Mouse (Mus musculus): Measurements from ENCODE around the gene Ovol1. TPM values are rescaled to one million over a fixed set of nuclear protein-coding genes. Genes with fewer than 3 reads are reported as not detected.

Gene Ovol1
- polyA plus RNA-seq, 1 experiment: not detected

DNA sequence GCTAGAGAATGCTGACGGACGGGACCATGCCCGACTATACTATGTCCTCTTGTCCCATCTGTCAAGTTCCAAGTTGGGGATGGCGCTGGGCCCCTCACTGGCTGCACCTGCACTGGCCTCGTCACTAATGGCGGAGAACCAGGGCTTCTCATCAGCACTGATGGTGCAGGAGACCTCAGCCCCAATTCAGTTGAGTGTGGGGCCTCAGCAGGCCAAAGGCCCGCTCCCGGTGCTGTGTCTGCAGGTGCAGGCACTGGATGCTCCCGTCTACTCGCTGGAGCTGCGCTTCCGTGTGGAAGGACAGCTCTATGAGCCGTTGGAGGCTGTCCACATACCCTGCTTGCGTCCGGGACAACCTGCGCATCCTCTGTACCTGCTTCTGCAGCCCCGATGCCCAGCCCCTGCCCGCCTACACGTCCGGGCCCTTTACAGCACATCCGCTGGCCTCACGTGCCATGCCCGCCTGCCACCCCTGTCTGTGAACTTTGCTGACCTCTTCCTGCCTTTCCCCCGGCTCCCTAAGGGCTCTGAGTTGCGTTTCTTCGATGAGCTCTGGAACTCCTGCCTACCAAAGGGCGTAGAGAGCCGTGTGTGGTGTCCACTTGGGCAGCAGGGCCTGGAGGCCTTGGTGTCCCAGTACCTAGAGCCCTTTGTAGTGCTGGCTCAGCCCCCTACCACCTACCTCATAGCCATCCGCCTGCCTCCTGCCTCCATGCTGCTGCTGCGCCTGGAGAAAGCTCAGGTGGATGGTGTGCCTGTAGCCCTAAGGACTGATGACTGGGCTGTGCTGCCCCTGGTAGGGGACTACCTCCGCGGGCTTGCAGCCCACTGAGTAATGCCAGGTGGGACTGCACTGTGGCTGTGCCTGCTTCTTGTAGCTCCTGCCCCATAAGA lies 10.2 kb upstream of the Ovol1 start:
- no peaks in the 10 kb centered on the region for H3K79me2 ChIP-seq (ENCODE audit: control insufficient read depth, insufficient read depth)
- H3K27me3 ChIP-seq (ENCODE audit: control insufficient read depth, insufficient read depth, insufficient read length): no peaks in the 10 kb centered on the region
- no peak overlapping the region for H3K4me3 ChIP-seq
- no peak for TF ChIP-seq SRF (IDR thresholded peaks at IDR 0.05; ENCODE audit: control insufficient read depth, insufficient read length, low read depth)
- no peak for TF ChIP-seq POLR2AphosphoS2 (IDR thresholded peaks at IDR 0.05; ENCODE audit: insufficient read length, low read depth)
- no peak for TF ChIP-seq E2F4 (IDR thresholded peaks at IDR 0.05; ENCODE audit: insufficient read depth)
- no peak for TF ChIP-seq MYOD1 (IDR thresholded peaks at IDR 0.05; ENCODE audit: control insufficient read depth in 1 of 3, insufficient read length in 2 of 3, low read depth in 2 of 3)
- TF ChIP-seq POLR2A (IDR thresholded peaks at IDR 0.05; ENCODE audit: insufficient read length, low read depth): no peak
- TF ChIP-seq MAX (IDR thresholded peaks at IDR 0.05; ENCODE audit: low read depth): no peak
- no peak for TF ChIP-seq USF1 (IDR thresholded peaks at IDR 0.05; ENCODE audit: low read depth)
- no peak for TF ChIP-seq CEBPB (IDR thresholded peaks at IDR 0.05; ENCODE audit: insufficient read depth, poor library complexity, severe bottlenecking)
- no peak for TF ChIP-seq REST (IDR thresholded peaks at IDR 0.05; ENCODE audit: insufficient read depth, insufficient read length)
- no peak for TF ChIP-seq TCF12 (IDR thresholded peaks at IDR 0.05; ENCODE audit: insufficient read depth, poor library complexity, severe bottlenecking)
- TF ChIP-seq TCF3 (IDR thresholded peaks at IDR 0.05; ENCODE audit: insufficient read length, low read depth): no peak
- H3K36me3 ChIP-seq (ENCODE audit: control insufficient read depth, insufficient read depth): no peaks in the 10 kb centered on the region
- no peak overlapping the region for H3ac ChIP-seq (ENCODE audit: control insufficient read depth, insufficient read length)
- H3K4me2 ChIP-seq (ENCODE audit: low read depth): no peak overlapping the region

- Histone ChIP-seq H3K4me2 (ENCODE audit: low read depth) (no peak overlapping the region), H3K4me3 (no peak overlapping the region), H3K27me3 (ENCODE audit: control insufficient read depth, insufficient read depth, insufficient read length) (no peaks in the 10 kb centered on the region), H3ac (ENCODE audit: control insufficient read depth, insufficient read length) (no peak overlapping the region), H3K36me3 (ENCODE audit: control insufficient read depth, insufficient read depth) (no peaks in the 10 kb centered on the region), H3K79me2 (ENCODE audit: control insufficient read depth, insufficient read depth) (no peaks in the 10 kb centered on the region)
- TF ChIP-seq E2F4 (IDR thresholded peaks at IDR 0.05; ENCODE audit: insufficient read depth) (no peak), POLR2A (IDR thresholded peaks at IDR 0.05; ENCODE audit: insufficient read length, low read depth) (no peak), TCF12 (IDR thresholded peaks at IDR 0.05; ENCODE audit: insufficient read depth, poor library complexity, severe bottlenecking) (no peak), TCF3 (IDR thresholded peaks at IDR 0.05; ENCODE audit: insufficient read length, low read depth) (no peak), REST (IDR thresholded peaks at IDR 0.05; ENCODE audit: insufficient read depth, insufficient read length) (no peak), CEBPB (IDR thresholded peaks at IDR 0.05; ENCODE audit: insufficient read depth, poor library complexity, severe bottlenecking) (no peak), MYOG (IDR thresholded peaks at IDR 0.05; ENCODE audit: control insufficient read depth in 1 of 3, insufficient read depth in 1 of 3, insufficient read length in 2 of 3, low read depth in 2 of 3) (no peak), SRF (IDR thresholded peaks at IDR 0.05; ENCODE audit: control insufficient read depth, insufficient read length, low read depth) (no peak), MYOD1 (IDR thresholded peaks at IDR 0.05; ENCODE audit: control insufficient read depth in 1 of 3, insufficient read length in 2 of 3, low read depth in 2 of 3) (no peak)
Measured at GRCm38 (mm10) chr19:5569521-5569920, 9.1 kb upstream of the Ovol1 start.

GRCm38 (mm10) chr19:5568470-5569140 lies 8.2 kb upstream of the Ovol1 start:
- peak overlapping the region; percentile 26 for H3ac ChIP-seq (ENCODE audit: control insufficient read depth, insufficient read length)
- peak overlapping the region; percentile 38 for H3K4me3 ChIP-seq
- peak overlapping the region; percentile 99 for H3K4me2 ChIP-seq (ENCODE audit: low read depth)
- TF ChIP-seq POLR2A (IDR thresholded peaks at IDR 0.05; ENCODE audit: insufficient read length, low read depth): no peak
- peak in 1 of 3 experiments; percentile 7 for TF ChIP-seq MYOG (IDR thresholded peaks at IDR 0.05; ENCODE audit: control insufficient read depth in 1 of 3, insufficient read depth in 1 of 3, insufficient read length in 2 of 3, low read depth in 2 of 3)
- no peaks in the 10 kb centered on the region for H3K79me2 ChIP-seq (ENCODE audit: control insufficient read depth, insufficient read depth)
- no peaks in the 10 kb centered on the region for H3K36me3 ChIP-seq (ENCODE audit: control insufficient read depth, insufficient read depth)
- H3K27me3 ChIP-seq (ENCODE audit: control insufficient read depth, insufficient read depth, insufficient read length): no peaks in the 10 kb centered on the region

DNA sequence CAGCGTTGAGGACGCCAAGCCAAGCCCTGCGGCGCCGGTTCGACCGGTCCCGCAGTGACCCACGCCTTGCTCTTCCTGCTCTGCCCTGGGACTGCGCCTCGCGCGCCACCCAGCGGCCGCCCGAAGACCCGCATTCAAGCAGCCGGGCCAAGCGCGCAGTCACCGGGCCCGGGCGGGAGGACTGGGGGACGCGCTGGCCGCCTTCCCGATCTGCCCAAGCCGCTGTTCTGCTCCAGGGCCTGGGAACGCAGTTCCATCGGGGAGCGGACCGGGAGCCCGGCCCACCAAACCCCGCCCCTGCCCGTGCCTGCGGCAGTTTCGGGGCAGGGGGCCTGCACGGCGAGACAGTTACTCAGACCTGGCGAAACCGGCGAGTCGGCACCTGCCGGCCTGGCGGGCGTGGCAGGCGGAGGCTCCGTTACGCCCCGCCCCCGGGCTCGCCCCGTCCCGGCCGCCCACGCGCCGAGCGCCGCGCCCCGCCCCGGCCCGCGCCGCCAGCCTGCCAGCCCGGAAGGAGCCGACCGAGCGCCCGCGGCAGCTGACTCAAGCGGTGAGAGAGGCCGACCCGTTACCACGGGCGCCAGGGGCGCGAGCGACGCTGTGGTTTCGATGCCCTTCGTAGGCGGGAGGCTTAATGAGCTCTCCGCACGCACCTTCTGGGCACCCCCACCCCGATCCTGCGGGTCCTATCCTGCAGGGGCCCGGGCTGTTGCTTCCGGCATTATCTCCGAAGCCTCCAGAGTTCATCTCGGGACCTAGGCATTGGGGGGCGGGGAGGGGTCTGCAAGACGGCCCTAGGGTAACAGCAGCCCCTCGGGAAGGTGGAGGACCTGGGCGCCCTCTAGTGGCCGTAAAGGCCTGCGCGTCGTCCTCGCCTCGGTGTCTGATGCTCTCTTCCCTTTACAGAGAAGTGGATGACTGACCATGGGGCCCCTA lies 7.4 kb upstream of the Ovol1 start, which contains the start of gene Ap5b1:
TSS of gene Ap5b1 (plus strand) at position 492 of the 936 bp plus-strand sequence.
- Histone ChIP-seq H3K27me3 (ENCODE audit: control insufficient read depth, insufficient read depth, insufficient read length) (no peaks in the 10 kb centered on the region), H3K4me3 (peak within 1 kb of the TSS; percentile 38), H3K79me2 (ENCODE audit: control insufficient read depth, insufficient read depth) (no peaks in the 10 kb centered on the region)

More for the DNA sequence above, 7.4 kb upstream of the Ovol1 start, which contains the start of gene Ap5b1:
- Histone ChIP-seq H3K4me2 (ENCODE audit: low read depth) (peak within 1 kb of the TSS; percentile 99), H3K36me3 (ENCODE audit: control insufficient read depth, insufficient read depth) (no peaks in the 10 kb centered on the region), H3ac (ENCODE audit: control insufficient read depth, insufficient read length) (peak within 1 kb of the TSS; percentile 26)
- TF ChIP-seq USF1 (IDR thresholded peaks at IDR 0.05; ENCODE audit: low read depth) (no peak), POLR2A (IDR thresholded peaks at IDR 0.05; ENCODE audit: insufficient read length, low read depth) (peak; percentile 89), POLR2AphosphoS2 (IDR thresholded peaks at IDR 0.05; ENCODE audit: insufficient read length, low read depth) (peak; percentile 69), MYOD1 (IDR thresholded peaks at IDR 0.05; ENCODE audit: control insufficient read depth in 1 of 3, insufficient read length in 2 of 3, low read depth in 2 of 3) (peak in 1 of 3 experiments; percentile 59), TCF3 (IDR thresholded peaks at IDR 0.05; ENCODE audit: insufficient read length, low read depth) (no peak), MYOG (IDR thresholded peaks at IDR 0.05; ENCODE audit: control insufficient read depth in 1 of 3, insufficient read depth in 1 of 3, insufficient read length in 2 of 3, low read depth in 2 of 3) (peak in 2 of 3 experiments; percentile 24 to 72), SRF (IDR thresholded peaks at IDR 0.05; ENCODE audit: control insufficient read depth, insufficient read length, low read depth) (peak; percentile 35)
